1 mouse cellular context compared by ENCODE assay signal in the genomic region with DNA sequence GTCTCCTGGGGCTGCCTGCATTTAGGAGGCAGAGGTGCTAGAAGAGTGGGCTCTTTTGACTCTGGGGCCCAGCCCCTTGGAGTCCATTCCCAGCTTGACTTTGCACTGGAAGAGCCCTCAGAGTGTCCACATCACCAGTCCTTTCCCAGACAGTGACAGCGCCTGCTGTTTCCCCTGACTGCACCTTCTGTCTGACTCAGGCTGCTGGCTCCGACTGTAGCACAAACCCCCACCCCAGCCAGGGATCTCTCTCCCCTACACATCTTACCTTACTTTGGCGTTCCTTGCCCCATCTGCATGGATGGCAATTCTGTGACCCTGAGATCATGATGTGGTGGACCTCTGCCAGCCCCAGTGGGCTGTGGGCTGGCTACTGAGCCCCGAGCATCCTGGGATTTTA.
TF ChIP-seq lines count a peak whose summit lies in the region.

No protein-coding gene starts in this region.

TF ChIP-seq in myocyte, 11 proteins besides CTCF, POLR2A, EP300 and RAD21:
- no peak for TF ChIP-seq MYOD1 (IDR thresholded peaks at IDR 0.05; ENCODE audit: control insufficient read depth in 1 of 3, insufficient read length in 2 of 3, low read depth in 2 of 3)
- no peak for TF ChIP-seq E2F4 (IDR thresholded peaks at IDR 0.05; ENCODE audit: insufficient read depth)
- no peak for TF ChIP-seq TCF12 (IDR thresholded peaks at IDR 0.05; ENCODE audit: insufficient read depth, poor library complexity, severe bottlenecking)
- no peak for TF ChIP-seq USF1 (IDR thresholded peaks at IDR 0.05; ENCODE audit: low read depth)
- no peak for TF ChIP-seq POLR2AphosphoS2 (IDR thresholded peaks at IDR 0.05; ENCODE audit: insufficient read length, low read depth)
- TF ChIP-seq MAX (IDR thresholded peaks at IDR 0.05; ENCODE audit: low read depth) = no peak
- TF ChIP-seq TCF3 (IDR thresholded peaks at IDR 0.05; ENCODE audit: insufficient read length, low read depth) = no peak
